26 mouse cellular contexts compared by ENCODE assay signal in the genomic region with DNA sequence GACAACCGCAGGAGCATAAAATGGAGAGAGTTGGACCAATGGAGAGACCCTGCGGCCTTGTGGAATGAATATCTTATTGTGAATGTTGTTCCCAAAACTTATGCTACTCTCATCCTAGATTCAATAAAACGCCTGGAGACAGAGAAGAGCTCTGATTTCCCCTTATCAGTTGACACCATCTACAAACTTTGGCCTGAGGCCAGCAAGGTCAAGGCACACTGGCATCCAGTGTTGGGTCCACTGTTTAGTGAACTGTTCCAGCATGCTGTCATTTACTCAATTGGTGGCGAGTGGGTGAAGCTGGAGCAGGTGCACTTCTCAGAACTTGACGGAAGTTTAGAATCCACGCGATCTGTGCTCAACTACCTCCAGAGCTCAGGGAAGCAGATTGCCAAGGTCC.
"Had no signal": no experiment of that assay in that cellular context is flagged by ENCODE, and none has a peak within 500 bp of the region (broad histone marks: within the 10 kb centered on the region; RNA-seq: fewer than 3 reads in every experiment).

No protein-coding gene starts in this region.

- H3K9ac ChIP-seq: heart, embryonic 12.5 days; hindbrain, embryonic 12.5 days; hindbrain, embryonic 14.5 days; intestine, embryonic 15.5 days; limb, embryonic 12.5 days; liver, embryonic 12.5 days; liver, embryonic 14.5 days had no signal

- H3K4me3 ChIP-seq: gastrocnemius, adult 2 months; heart, adult 2 months; heart, embryonic 10.5 days; heart, embryonic 12.5 days; hindbrain, embryonic 10.5 days; hindbrain, embryonic 12.5 days; intestine, embryonic 15.5 days; layer of hippocampus, adult 2 months; left cerebral cortex, adult 2 months; limb, embryonic 10.5 days; limb, embryonic 12.5 days; liver, embryonic 12.5 days had no signal

- H3K9me3 ChIP-seq: heart, embryonic 10.5 days; heart, embryonic 12.5 days; hindbrain, embryonic 10.5 days; hindbrain, embryonic 12.5 days; intestine, embryonic 15.5 days; limb, embryonic 10.5 days; limb, embryonic 12.5 days; liver, embryonic 12.5 days had no signal

- H3K4me2 ChIP-seq: heart, embryonic 12.5 days; hindbrain, embryonic 12.5 days; hindbrain, embryonic 14.5 days; intestine, embryonic 15.5 days; limb, embryonic 12.5 days; liver, embryonic 12.5 days had no signal

- H3K27me3 ChIP-seq: heart, embryonic 12.5 days; hindbrain, embryonic 12.5 days; intestine, embryonic 15.5 days; limb, embryonic 12.5 days; liver, embryonic 12.5 days had no signal

- H3K27ac ChIP-seq: gastrocnemius, adult 2 months; heart, adult 2 months; heart, embryonic 10.5 days; hindbrain, embryonic 10.5 days; hindbrain, embryonic 12.5 days; hindbrain, embryonic 14.5 days; intestine, embryonic 15.5 days; layer of hippocampus, adult 2 months; left cerebral cortex, adult 2 months; limb, embryonic 10.5 days; limb, embryonic 12.5 days; liver, embryonic 12.5 days; liver, embryonic 14.5 days had no signal

- ATAC-seq: hindbrain, embryonic 16.5 days; inflammation-experienced regulatory T-cells, adult 6 months; intestine, embryonic 15.5 days; intestine, postnatal 0 days; liver, embryonic 12.5 days had no signal

- DNase-seq: gastrocnemius, adult 2 months; gastrocnemius, postnatal 10 days; gastrocnemius, postnatal 25 days; heart, adult 2 months; heart, postnatal 10 days; heart, postnatal 4 days; kidney, adult 18-20 months; kidney, adult 8-10 months; kidney, postnatal 25 days; kidney, postnatal 4 days; liver had no signal

- H3K4me1 ChIP-seq: heart, embryonic 10.5 days; heart, embryonic 12.5 days; hindbrain, embryonic 10.5 days; hindbrain, embryonic 12.5 days; intestine, embryonic 15.5 days; limb, embryonic 10.5 days; limb, embryonic 12.5 days; liver, embryonic 12.5 days had no signal
